In genomic region chr4:135116391-135116790, GRCm38 (mm10) we compare ENCODE assay signal across 25 mouse cellular contexts. TPM values are rescaled to one million over a fixed set of nuclear protein-coding genes. Genes with fewer than 3 reads are reported as not detected.
"Had no signal": no experiment of that assay in that cellular context is flagged by ENCODE, and none has a peak within 500 bp of the region (broad histone marks: within the 10 kb centered on the region; RNA-seq: fewer than 3 reads in every experiment).

No protein-coding gene starts in this region.

- H3K27ac ChIP-seq: layer of hippocampus, adult 2 months; limb, embryonic 13.5 days; liver, embryonic 12.5 days; liver, embryonic 15.5 days; lung, embryonic 15.5 days; midbrain, embryonic 15.5 days; neural tube, embryonic 12.5 days; neural tube, embryonic 15.5 days; stomach, embryonic 15.5 days had no signal

- H3K9me3 ChIP-seq: liver, embryonic 15.5 days; lung, embryonic 15.5 days; midbrain, embryonic 15.5 days had no signal

- H3K9ac ChIP-seq: limb, embryonic 13.5 days; liver, embryonic 12.5 days; liver, embryonic 15.5 days; lung, embryonic 15.5 days; midbrain, embryonic 15.5 days; neural tube, embryonic 12.5 days; neural tube, embryonic 15.5 days; stomach, embryonic 15.5 days had no signal

- H3K36me3 ChIP-seq: limb, embryonic 10.5 days; limb, embryonic 13.5 days; liver, embryonic 12.5 days; liver, embryonic 15.5 days; lung, embryonic 15.5 days; midbrain, embryonic 15.5 days; neural tube, embryonic 12.5 days; neural tube, embryonic 15.5 days; stomach, embryonic 15.5 days had no signal

- ATAC-seq: liver, embryonic 12.5 days; midbrain, embryonic 15.5 days had no signal

- DNase-seq: kidney, adult 18-20 months; kidney, adult 9 months; kidney, postnatal 14 days; layer of hippocampus, adult 9-11 months; liver; lung, adult 18-20 months; lung, postnatal 10 days; lung, postnatal 36 days; right cerebral cortex, adult 18-20 months; right cerebral cortex, postnatal 14 days; right cerebral cortex, postnatal 4 days had no signal

- H3K4me2 ChIP-seq: limb, embryonic 13.5 days; liver, embryonic 12.5 days; liver, embryonic 15.5 days; lung, embryonic 15.5 days; midbrain, embryonic 11.5 days; midbrain, embryonic 15.5 days; neural tube, embryonic 12.5 days; neural tube, embryonic 15.5 days; stomach, embryonic 15.5 days had no signal

- H3K27me3 ChIP-seq: lung, embryonic 15.5 days; midbrain, embryonic 15.5 days; neural tube, embryonic 12.5 days; stomach, embryonic 15.5 days had no signal

- H3K4me3 ChIP-seq: layer of hippocampus, adult 2 months; limb, embryonic 10.5 days; limb, embryonic 13.5 days; liver, embryonic 12.5 days; liver, embryonic 15.5 days; lung, embryonic 15.5 days; midbrain, embryonic 15.5 days; neural tube, embryonic 12.5 days; neural tube, embryonic 15.5 days; stomach, embryonic 15.5 days had no signal

- H3K4me1 ChIP-seq: liver, embryonic 12.5 days; liver, embryonic 15.5 days; lung, embryonic 15.5 days; midbrain, embryonic 15.5 days; neural tube, embryonic 12.5 days; neural tube, embryonic 15.5 days; stomach, embryonic 15.5 days had no signal

RNA-seq across cellular contexts. Expression of gene Runx3, which starts 4.1 kb away (rescaled TPM):
- total RNA-seq: layer of hippocampus, adult 2 months; layer of hippocampus, postnatal 25 days; left cerebral cortex, postnatal 25 days had no signal
- polyA plus RNA-seq: kidney, embryonic 16.5 days; midbrain, embryonic 11.5 days; midbrain, embryonic 15.5 days had no signal
